Mouse (Mus musculus) bone marrow macrophage, adult 2 months (primary cell): Measurements from ENCODE around the gene Cutal. TPM values are rescaled to one million over a fixed set of nuclear protein-coding genes. Genes with fewer than 3 reads are reported as not detected.
A peak's percentile ranks its signal among the peaks of the same experiment; 100 is the strongest.

Experiments
- H3K27ac ChIP-seq: 2 replicates; pipeline ENCODE4 v1.5.1; 2012; ENCODE audit warnings: low read depth, low read length; ENCODE audit not compliant: insufficient read depth
- H3K4me1 ChIP-seq: 2 replicates; pipeline ENCODE4 v1.6.1; 2012; ENCODE audit warnings: low read length; ENCODE audit not compliant: control insufficient read depth, insufficient read depth
- H3K4me3 ChIP-seq: 2 replicates; pipeline ENCODE4 v1.5.1; 2012; ENCODE audit warnings: mild to moderate bottlenecking, low read length, moderate library complexity; ENCODE audit not compliant: insufficient read depth
- CTCF ChIP-seq: IDR thresholded peaks from 2 replicates; pipeline ENCODE4 v1.5.1; 2012; ENCODE audit warnings: low read depth, mild to moderate bottlenecking, low read length, moderate library complexity
- POLR2A ChIP-seq: IDR thresholded peaks from 2 replicates; pipeline ENCODE4 v1.6.1; 2012; ENCODE audit warnings: mild to moderate bottlenecking, low read depth, low read length, borderline replicate concordance
- polyA plus RNA-seq: library from polyadenylated mRNA; stranded (reverse); fragments of >200 nt; gene quantifications from 2 replicates; pipeline ENCODE4 v1.2.4, GENCODE M21; 2012; ENCODE audit not compliant: missing spikeins, insufficient read depth, insufficient read length

The Cutal gene
- polyA plus RNA-seq, 1 experiment = not detected

GRCm38 (mm10) chr2:34883190-34883589 is 9.0 kb downstream of the Cutal start:
- TF ChIP-seq CTCF (no peak), POLR2A (no peak)
- no peak overlapping the region for H3K27ac ChIP-seq
- peaks cover 2% of the 10 kb centered on the region for H3K4me1 ChIP-seq
- H3K4me3 ChIP-seq = no peak overlapping the region

DNA sequence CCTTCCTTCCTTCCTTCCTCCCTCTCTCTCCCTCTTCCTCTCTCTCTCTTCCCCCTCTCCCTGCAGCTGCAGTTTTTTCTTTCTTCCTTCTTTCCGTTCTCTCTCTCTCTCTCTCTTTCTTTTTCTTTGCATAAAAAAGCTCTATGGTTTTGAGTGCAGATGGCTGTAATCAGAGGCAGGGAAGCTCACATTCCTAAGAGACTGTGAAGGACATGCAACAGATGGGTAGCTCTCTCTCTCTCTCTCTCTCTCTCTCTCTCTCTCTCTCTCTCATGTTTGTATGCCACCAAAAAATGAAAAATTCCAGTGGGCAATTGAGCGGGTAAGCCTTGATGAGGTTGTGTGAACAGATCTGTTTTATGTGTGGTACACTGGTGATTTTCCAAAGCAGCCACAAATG is 10.0 kb downstream of the Cutal start:
- Histone ChIP-seq H3K4me3 (no peak overlapping the region), H3K27ac (no peak overlapping the region), H3K4me1 (no peaks in the 10 kb centered on the region)
- no peak for TF ChIP-seq CTCF
- no peak for TF ChIP-seq POLR2A

- TF ChIP-seq CTCF (no peak), POLR2A (no peak)
- Histone ChIP-seq H3K4me3 (no peak overlapping the region), H3K4me1 (no peaks in the 10 kb centered on the region), H3K27ac (no peak overlapping the region)
Observed at GRCm38 (mm10) chr2:34893950-34894349, 19.8 kb downstream of the Cutal start.

GRCm38 (mm10) chr2:34895503-34896113 is 21.4 kb downstream of the Cutal start:
- no peaks in the 10 kb centered on the region for H3K4me1 ChIP-seq
- no peak overlapping the region for H3K27ac ChIP-seq
- no peak for TF ChIP-seq CTCF
- no peak for TF ChIP-seq POLR2A
- no peak overlapping the region for H3K4me3 ChIP-seq

DNA sequence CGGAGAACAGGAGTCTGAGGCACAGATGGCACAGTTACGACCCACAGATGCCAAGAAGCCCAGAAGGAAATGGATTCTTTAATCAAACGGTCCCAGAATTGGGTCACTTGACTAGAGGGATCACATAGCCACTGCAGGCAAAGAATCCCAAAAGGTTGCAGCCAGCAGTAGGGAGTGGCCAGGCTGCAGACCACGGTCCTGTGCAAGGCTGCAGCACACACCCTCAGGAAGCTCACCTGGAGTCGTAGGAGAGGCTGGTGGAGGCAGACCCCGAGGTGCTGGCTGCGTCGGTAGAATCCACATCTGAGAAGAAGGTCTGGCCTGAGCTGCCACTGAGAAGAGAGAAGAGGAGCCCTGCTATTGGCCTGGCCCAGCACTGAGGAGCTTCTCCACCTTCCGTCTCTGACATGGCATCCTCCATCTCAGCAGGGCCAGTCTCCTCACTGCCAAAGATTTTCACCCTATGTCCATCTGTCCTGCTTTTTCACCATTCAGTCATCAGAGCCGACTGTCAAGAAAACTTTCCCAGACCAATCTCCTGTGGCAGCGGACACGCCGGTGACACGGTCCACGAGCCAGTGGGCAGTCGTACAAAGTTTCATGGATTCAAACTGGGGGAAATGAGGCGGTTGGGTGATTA is 22.7 kb downstream of the Cutal start:
- TF ChIP-seq CTCF (no peak), POLR2A (no peak)
- Histone ChIP-seq H3K27ac (no peak overlapping the region), H3K4me1 (no peaks in the 10 kb centered on the region), H3K4me3 (no peak overlapping the region)

- Histone ChIP-seq H3K4me1 (no peaks in the 10 kb centered on the region), H3K4me3 (no peak overlapping the region), H3K27ac (no peak overlapping the region)
- TF ChIP-seq POLR2A (no peak), CTCF (peak; percentile 64)
Observed at GRCm38 (mm10) chr2:34897820-34898219, 23.6 kb downstream of the Cutal start.

GRCm38 (mm10) chr2:34899682-34900081 is 25.5 kb downstream of the Cutal start:
- Histone ChIP-seq H3K4me1 (peaks cover 6% of the 10 kb centered on the region), H3K4me3 (no peak overlapping the region), H3K27ac (no peak overlapping the region)
- no peak for TF ChIP-seq POLR2A
- TF ChIP-seq CTCF = no peak

GRCm38 (mm10) chr2:34900412-34900811 is 26.2 kb downstream of the Cutal start:
- peaks cover 6% of the 10 kb centered on the region for H3K4me1 ChIP-seq

GRCm38 (mm10) chr2:34901726-34902125 is 27.5 kb downstream of the Cutal start:
- Histone ChIP-seq H3K27ac (no peak overlapping the region), H3K4me1 (peaks cover 12% of the 10 kb centered on the region), H3K4me3 (no peak overlapping the region)
- no peak for TF ChIP-seq POLR2A
- no peak for TF ChIP-seq CTCF

More at GRCm38 (mm10) chr2:34900412-34900811, 26.2 kb downstream of the Cutal start:
- Histone ChIP-seq H3K4me3 (no peak overlapping the region), H3K27ac (no peak overlapping the region)
- TF ChIP-seq POLR2A (no peak), CTCF (no peak)

DNA sequence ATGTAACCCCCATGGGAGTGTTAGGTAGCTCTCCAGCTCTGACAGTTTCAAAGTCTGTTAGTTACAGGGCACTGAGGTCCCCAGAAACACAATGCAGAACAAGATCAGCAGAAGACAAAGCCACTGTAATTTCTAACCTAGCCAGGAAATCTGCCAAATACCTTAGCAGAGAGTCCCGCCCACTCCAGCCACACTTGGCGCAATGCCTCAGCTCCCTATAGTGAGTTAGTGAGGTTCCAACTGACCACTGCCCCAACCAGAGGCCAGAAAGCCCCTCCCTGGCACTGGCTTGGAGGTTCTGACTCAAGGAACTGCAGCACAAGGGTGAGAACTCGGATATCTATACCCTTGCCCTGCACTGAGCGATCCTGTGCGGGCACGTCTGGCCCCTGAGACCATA is 28.5 kb downstream of the Cutal start:
- no peak for TF ChIP-seq POLR2A
- no peak for TF ChIP-seq CTCF
- H3K4me1 ChIP-seq = peaks cover 17% of the 10 kb centered on the region
- H3K27ac ChIP-seq = no peak overlapping the region

More for the DNA sequence above, 28.5 kb downstream of the Cutal start:
- no peak overlapping the region for H3K4me3 ChIP-seq
